Mouse (Mus musculus): ENCODE results near the gene Pla2g4e. TPM values are rescaled to one million over a fixed set of nuclear protein-coding genes. Genes with fewer than 3 reads are reported as not detected.

Pla2g4e gene
- polyA plus RNA-seq, 1 experiment from 2014 or later: 0.02 TPM

DNA sequence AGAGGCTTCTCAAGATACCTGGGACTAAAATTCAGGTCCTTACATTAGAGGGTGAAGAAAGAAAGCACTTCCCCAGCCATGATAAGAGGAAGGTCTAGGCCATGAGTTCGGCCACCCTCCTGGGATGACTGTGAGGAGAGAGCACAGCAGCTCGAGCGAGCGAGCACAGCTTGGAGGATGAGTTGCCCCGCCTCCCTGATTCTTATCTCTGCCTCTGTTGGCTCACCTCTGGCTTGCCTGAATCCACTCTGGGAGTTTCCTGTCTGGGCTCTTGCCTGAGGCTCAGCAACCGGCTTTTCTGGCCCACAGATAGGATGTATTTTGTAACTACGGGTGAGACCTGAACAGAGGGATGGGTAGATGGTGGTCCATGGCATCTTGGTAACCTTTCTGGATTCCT lies 37.2 kb downstream of the Pla2g4e start:
- no peak for ATAC-seq

DNA sequence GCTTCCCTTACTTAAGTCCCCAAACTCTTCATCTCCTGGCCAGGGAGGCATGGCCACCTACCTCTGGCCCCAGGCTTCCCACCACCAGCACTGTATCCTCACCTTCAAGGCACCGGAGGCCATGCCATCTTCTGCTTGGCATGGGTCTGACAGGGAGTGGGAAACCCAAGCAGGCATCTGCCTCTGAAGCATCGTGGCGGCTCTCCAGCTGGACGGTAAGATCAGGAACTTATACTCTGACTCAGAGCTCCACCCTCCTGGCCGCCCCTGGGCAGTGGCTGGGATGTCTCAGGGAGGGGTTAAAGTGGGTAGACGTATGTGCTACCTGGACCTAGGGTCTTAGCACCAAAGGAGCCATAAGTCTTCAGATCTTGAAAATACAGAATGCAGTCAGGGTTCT lies 38.1 kb downstream of the Pla2g4e start:
- ATAC-seq: no peak
- H3K4me3 ChIP-seq (ENCODE audit: low read length): no peak overlapping the region
- H3K4me1 ChIP-seq (ENCODE audit: control insufficient read depth, insufficient read depth, low read length): no peaks in the 10 kb centered on the region
- no peak overlapping the region for H3K27ac ChIP-seq (ENCODE audit: low read length)
- H3K9me3 ChIP-seq (ENCODE audit: control insufficient read depth, low read length): no peaks in the 10 kb centered on the region
- H3K9ac ChIP-seq (ENCODE audit: low read depth, low read length): no peak overlapping the region
- WGBS: 65% methylated on average over 6 of the region's 6 CpGs
- H3K27me3 ChIP-seq (replicated peaks; ENCODE audit: control insufficient read depth, insufficient read depth, low read length): no peaks in the 10 kb centered on the region
- H3K4me2 ChIP-seq (ENCODE audit: low read depth, low read length): no peak overlapping the region
- no peaks in the 10 kb centered on the region for H3K36me3 ChIP-seq (ENCODE audit: control insufficient read depth, insufficient read depth, low read length)

More for the DNA sequence above, 37.2 kb downstream of the Pla2g4e start:
- H3K4me2 ChIP-seq (ENCODE audit: low read depth, low read length): no peak overlapping the region
- no peak overlapping the region for H3K9ac ChIP-seq (ENCODE audit: low read depth, low read length)
- no peaks in the 10 kb centered on the region for H3K4me1 ChIP-seq (ENCODE audit: control insufficient read depth, insufficient read depth, low read length)
- WGBS: 39% methylated on average over 7 of the region's 7 CpGs
- H3K27ac ChIP-seq (ENCODE audit: low read length): no peak overlapping the region
- no peak overlapping the region for H3K4me3 ChIP-seq (ENCODE audit: low read length)
- H3K9me3 ChIP-seq (ENCODE audit: control insufficient read depth, low read length): no peaks in the 10 kb centered on the region
- no peaks in the 10 kb centered on the region for H3K27me3 ChIP-seq (replicated peaks; ENCODE audit: control insufficient read depth, insufficient read depth, low read length)
- no peaks in the 10 kb centered on the region for H3K36me3 ChIP-seq (ENCODE audit: control insufficient read depth, insufficient read depth, low read length)

DNA sequence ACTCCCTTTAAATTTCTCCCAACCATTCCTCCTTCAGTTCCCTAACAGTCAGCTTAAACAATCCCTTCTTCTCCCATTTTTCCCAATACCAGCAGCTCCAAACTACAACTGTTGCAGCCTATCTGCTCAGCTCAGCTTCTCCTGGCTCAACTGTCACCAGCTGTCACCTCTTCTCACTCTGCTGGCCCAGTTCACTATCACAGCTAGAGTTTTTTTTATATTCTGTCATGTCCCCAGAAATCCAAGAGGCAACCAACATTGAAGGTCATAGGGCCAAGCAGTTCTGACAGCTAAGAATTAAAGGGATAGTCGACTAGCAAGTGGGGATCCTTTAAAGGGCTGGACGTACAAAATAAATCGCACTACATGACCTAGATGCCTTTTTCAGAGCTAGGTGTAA lies 41.4 kb downstream of the Pla2g4e start:
- Histone ChIP-seq H3K4me3 (ENCODE audit: low read length) (no peak overlapping the region), H3K27ac (ENCODE audit: low read length) (no peak overlapping the region), H3K4me1 (ENCODE audit: control insufficient read depth, insufficient read depth, low read length) (no peaks in the 10 kb centered on the region), H3K9me3 (ENCODE audit: control insufficient read depth, low read length) (no peaks in the 10 kb centered on the region), H3K9ac (ENCODE audit: low read depth, low read length) (no peak overlapping the region), H3K27me3 (replicated peaks; ENCODE audit: control insufficient read depth, insufficient read depth, low read length) (no peaks in the 10 kb centered on the region), H3K4me2 (ENCODE audit: low read depth, low read length) (no peak overlapping the region), H3K36me3 (ENCODE audit: control insufficient read depth, insufficient read depth, low read length) (no peaks in the 10 kb centered on the region)
- 61% methylated on average over 3 of the region's 3 CpGs for WGBS
- no peak for ATAC-seq

GRCm38 (mm10) chr2:120200077-120200476 lies 45.1 kb downstream of the Pla2g4e start:
- Histone ChIP-seq H3K4me1 (ENCODE audit: control insufficient read depth, insufficient read depth, low read length) (no peaks in the 10 kb centered on the region), H3K9ac (ENCODE audit: low read depth, low read length) (no peak overlapping the region), H3K27ac (ENCODE audit: low read length) (no peak overlapping the region), H3K27me3 (replicated peaks; ENCODE audit: control insufficient read depth, insufficient read depth, low read length) (no peaks in the 10 kb centered on the region), H3K4me3 (ENCODE audit: low read length) (no peak overlapping the region), H3K9me3 (ENCODE audit: control insufficient read depth, low read length) (no peaks in the 10 kb centered on the region), H3K4me2 (ENCODE audit: low read depth, low read length) (no peak overlapping the region), H3K36me3 (ENCODE audit: control insufficient read depth, insufficient read depth, low read length) (no peaks in the 10 kb centered on the region)
- no peak for ATAC-seq
- 68% methylated on average over 7 of the region's 7 CpGs for WGBS

DNA sequence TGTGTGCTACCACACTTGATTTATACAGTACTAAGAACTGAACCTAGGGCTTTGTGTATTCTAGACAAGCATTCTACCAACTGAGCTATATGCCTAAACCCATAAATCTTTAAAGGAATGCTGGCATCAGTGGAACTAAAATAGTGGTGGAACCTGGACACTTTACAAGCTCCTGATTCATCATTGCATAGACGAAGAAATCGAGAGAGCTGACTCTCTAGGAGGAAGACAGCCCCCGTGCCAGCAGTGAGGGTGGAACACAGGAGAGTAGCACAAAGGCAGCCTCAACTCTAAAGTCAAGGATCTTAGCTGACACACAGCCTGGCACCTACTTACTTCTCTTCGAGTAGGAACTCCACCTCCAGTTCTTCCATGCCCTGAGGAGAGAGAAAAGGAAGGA lies 57.0 kb downstream of the Pla2g4e start:
- no peak overlapping the region for H3K4me2 ChIP-seq (ENCODE audit: low read depth, low read length)
- H3K9me3 ChIP-seq (ENCODE audit: control insufficient read depth, low read length): peaks cover 4% of the 10 kb centered on the region; the same call in 1 of the 2 replicates
- no peak overlapping the region for H3K9ac ChIP-seq (ENCODE audit: low read depth, low read length)
- WGBS: 81% methylated on average over 4 of the region's 4 CpGs
- H3K36me3 ChIP-seq (ENCODE audit: control insufficient read depth, insufficient read depth, low read length): no peaks in the 10 kb centered on the region
- no peaks in the 10 kb centered on the region for H3K27me3 ChIP-seq (replicated peaks; ENCODE audit: control insufficient read depth, insufficient read depth, low read length)
- ATAC-seq: no peak
- H3K4me1 ChIP-seq (ENCODE audit: control insufficient read depth, insufficient read depth, low read length): no peaks in the 10 kb centered on the region
- no peak overlapping the region for H3K4me3 ChIP-seq (ENCODE audit: low read length)
- H3K27ac ChIP-seq (ENCODE audit: low read length): no peak overlapping the region

- Histone ChIP-seq H3K36me3 (ENCODE audit: control insufficient read depth, insufficient read depth, low read length) (no peaks in the 10 kb centered on the region), H3K4me1 (ENCODE audit: control insufficient read depth, insufficient read depth, low read length) (no peaks in the 10 kb centered on the region), H3K9ac (ENCODE audit: low read depth, low read length) (no peak overlapping the region), H3K4me2 (ENCODE audit: low read depth, low read length) (no peak overlapping the region), H3K4me3 (ENCODE audit: low read length) (no peak overlapping the region), H3K27me3 (replicated peaks; ENCODE audit: control insufficient read depth, insufficient read depth, low read length) (no peaks in the 10 kb centered on the region), H3K27ac (ENCODE audit: low read length) (no peak overlapping the region), H3K9me3 (ENCODE audit: control insufficient read depth, low read length) (peaks cover 4% of the 10 kb centered on the region; the same call in 1 of the 2 replicates)
- ATAC-seq: no peak
- WGBS: 90% methylated on average over 1 of the region's 1 CpGs
These were observed 57.6 kb downstream of the Pla2g4e start for GRCm38 (mm10) chr2:120187583-120187982.

DNA sequence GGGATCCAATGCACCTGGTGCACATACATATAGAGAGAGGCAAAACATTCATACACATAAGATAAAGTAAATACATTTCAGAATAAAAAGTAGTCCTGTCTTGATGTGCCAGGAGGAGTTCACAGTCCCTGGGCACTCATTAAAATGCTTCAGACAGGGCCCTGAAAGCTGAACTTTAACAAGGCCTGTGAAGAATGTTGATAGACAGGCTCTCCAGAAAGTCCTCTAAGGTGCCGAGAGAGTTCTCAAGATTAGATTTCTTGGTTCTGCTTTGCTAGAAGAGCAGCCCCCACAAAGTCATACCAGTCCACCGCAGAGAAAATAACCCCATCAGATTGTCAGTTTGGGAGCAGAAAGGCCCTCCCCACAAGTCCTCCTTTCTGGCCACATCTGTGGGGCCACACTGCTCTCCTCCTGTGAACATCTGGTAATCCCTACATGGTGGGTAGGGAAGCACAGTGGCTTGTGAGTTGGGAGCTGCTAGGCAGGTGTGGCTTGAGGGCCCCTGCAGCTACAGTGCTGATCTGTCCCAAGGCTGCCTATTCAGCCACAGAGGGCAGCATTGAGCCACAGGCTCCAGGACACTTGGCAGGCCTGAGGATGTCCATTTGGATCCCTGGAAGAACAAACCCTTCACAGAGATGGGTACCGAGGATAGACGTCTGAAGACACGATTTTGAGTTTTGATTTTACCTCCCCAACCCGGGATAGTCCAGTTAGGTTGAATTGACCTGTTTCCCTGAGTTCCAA lies 59.4 kb downstream of the Pla2g4e start:
- H3K36me3 ChIP-seq (ENCODE audit: control insufficient read depth, insufficient read depth, low read length): no peaks in the 10 kb centered on the region
- no peak overlapping the region for H3K4me3 ChIP-seq (ENCODE audit: low read length)
- H3K9ac ChIP-seq (ENCODE audit: low read depth, low read length): no peak overlapping the region
- H3K4me1 ChIP-seq (ENCODE audit: control insufficient read depth, insufficient read depth, low read length): no peaks in the 10 kb centered on the region
- no peak overlapping the region for H3K27ac ChIP-seq (ENCODE audit: low read length)
- no peaks in the 10 kb centered on the region for H3K27me3 ChIP-seq (replicated peaks; ENCODE audit: control insufficient read depth, insufficient read depth, low read length)
- no peak overlapping the region for H3K4me2 ChIP-seq (ENCODE audit: low read depth, low read length)
- WGBS: 79% methylated on average over 6 of the region's 6 CpGs
- ATAC-seq: no peak
- H3K9me3 ChIP-seq (ENCODE audit: control insufficient read depth, low read length): no peaks in the 10 kb centered on the region

DNA sequence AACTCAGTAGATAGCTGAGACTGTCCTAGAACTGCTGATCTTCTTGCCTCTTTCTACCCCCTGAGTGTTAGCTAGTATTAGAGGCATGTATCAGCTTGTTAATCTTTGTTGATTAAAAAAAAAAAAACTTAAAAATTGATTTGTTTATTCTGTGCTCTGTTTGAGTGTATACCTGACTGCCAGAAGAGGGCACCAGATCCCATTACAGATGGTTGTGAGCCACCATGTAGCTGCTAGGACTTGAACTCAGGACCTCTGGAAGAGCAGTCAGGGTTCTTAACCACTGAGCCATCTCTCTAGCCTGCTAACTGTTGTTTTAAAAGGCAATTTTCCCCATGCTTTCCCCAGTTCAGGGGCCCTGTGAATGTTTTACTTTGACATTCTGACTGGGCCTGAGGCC lies 66.2 kb downstream of the Pla2g4e start:
- no peaks in the 10 kb centered on the region for H3K9me3 ChIP-seq (ENCODE audit: control insufficient read depth, low read length)
- H3K4me2 ChIP-seq (ENCODE audit: low read depth, low read length): no peak overlapping the region
- no peak overlapping the region for H3K4me3 ChIP-seq (ENCODE audit: low read length)
- H3K9ac ChIP-seq (ENCODE audit: low read depth, low read length): no peak overlapping the region
- H3K4me1 ChIP-seq (ENCODE audit: control insufficient read depth, insufficient read depth, low read length): no peaks in the 10 kb centered on the region
- H3K27me3 ChIP-seq (replicated peaks; ENCODE audit: control insufficient read depth, insufficient read depth, low read length): no peaks in the 10 kb centered on the region
- ATAC-seq: no peak
- no peak overlapping the region for H3K27ac ChIP-seq (ENCODE audit: low read length)
- no peaks in the 10 kb centered on the region for H3K36me3 ChIP-seq (ENCODE audit: control insufficient read depth, insufficient read depth, low read length)

DNA sequence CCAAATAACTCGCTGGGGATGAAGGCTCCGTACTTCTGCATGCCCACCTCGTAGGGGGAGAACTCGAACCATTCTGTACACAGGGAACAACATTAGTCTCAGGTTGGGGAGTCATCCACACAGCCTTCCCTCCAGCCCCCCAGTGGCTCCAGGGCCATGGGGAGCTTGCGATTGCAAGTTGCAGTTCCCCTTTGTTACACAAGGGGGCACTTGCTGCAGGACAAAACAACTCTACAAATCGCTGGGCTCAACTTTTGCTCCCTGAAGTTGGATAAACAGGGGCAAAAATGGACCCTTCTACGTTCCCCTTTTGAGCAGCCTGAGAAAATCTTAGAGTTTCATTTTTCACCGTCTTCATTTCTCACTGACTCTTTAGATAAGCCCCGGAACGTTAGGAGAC lies 71.4 kb downstream of the Pla2g4e start:
- no peak overlapping the region for H3K9ac ChIP-seq (ENCODE audit: low read depth, low read length)
- H3K27ac ChIP-seq (ENCODE audit: low read length): no peak overlapping the region
- no peak overlapping the region for H3K4me2 ChIP-seq (ENCODE audit: low read depth, low read length)
- no peaks in the 10 kb centered on the region for H3K27me3 ChIP-seq (replicated peaks; ENCODE audit: control insufficient read depth, insufficient read depth, low read length)
- ATAC-seq: no peak
- H3K36me3 ChIP-seq (ENCODE audit: control insufficient read depth, insufficient read depth, low read length): no peaks in the 10 kb centered on the region
- WGBS: 21% methylated on average over 10 of the region's 10 CpGs
- H3K4me3 ChIP-seq (ENCODE audit: low read length): no peak overlapping the region
- no peaks in the 10 kb centered on the region for H3K9me3 ChIP-seq (ENCODE audit: control insufficient read depth, low read length)
- no peaks in the 10 kb centered on the region for H3K4me1 ChIP-seq (ENCODE audit: control insufficient read depth, insufficient read depth, low read length)

- Histone ChIP-seq H3K27ac (ENCODE audit: low read length) (no peak overlapping the region), H3K9ac (ENCODE audit: low read depth, low read length) (no peak overlapping the region), H3K4me3 (ENCODE audit: low read length) (no peak overlapping the region), H3K4me2 (ENCODE audit: low read depth, low read length) (no peak overlapping the region), H3K27me3 (replicated peaks; ENCODE audit: control insufficient read depth, insufficient read depth, low read length) (no peaks in the 10 kb centered on the region), H3K4me1 (ENCODE audit: control insufficient read depth, insufficient read depth, low read length) (no peaks in the 10 kb centered on the region), H3K9me3 (ENCODE audit: control insufficient read depth, low read length) (no peaks in the 10 kb centered on the region), H3K36me3 (ENCODE audit: control insufficient read depth, insufficient read depth, low read length) (no peaks in the 10 kb centered on the region)
- 92% methylated on average over 7 of the region's 7 CpGs for WGBS
- no peak for ATAC-seq
These were observed 73.8 kb downstream of the Pla2g4e start for GRCm38 (mm10) chr2:120171362-120171761.

Measured in intestine, embryonic 16.5 days (tissue).